Mouse (Mus musculus): Measurements from ENCODE around the gene Itprid1. TPM values are rescaled to one million over a fixed set of nuclear protein-coding genes. Genes with fewer than 3 reads are reported as not detected.

Gene Itprid1
- not detected for polyA plus RNA-seq (2017; shearing (Covaris generic))

DNA sequence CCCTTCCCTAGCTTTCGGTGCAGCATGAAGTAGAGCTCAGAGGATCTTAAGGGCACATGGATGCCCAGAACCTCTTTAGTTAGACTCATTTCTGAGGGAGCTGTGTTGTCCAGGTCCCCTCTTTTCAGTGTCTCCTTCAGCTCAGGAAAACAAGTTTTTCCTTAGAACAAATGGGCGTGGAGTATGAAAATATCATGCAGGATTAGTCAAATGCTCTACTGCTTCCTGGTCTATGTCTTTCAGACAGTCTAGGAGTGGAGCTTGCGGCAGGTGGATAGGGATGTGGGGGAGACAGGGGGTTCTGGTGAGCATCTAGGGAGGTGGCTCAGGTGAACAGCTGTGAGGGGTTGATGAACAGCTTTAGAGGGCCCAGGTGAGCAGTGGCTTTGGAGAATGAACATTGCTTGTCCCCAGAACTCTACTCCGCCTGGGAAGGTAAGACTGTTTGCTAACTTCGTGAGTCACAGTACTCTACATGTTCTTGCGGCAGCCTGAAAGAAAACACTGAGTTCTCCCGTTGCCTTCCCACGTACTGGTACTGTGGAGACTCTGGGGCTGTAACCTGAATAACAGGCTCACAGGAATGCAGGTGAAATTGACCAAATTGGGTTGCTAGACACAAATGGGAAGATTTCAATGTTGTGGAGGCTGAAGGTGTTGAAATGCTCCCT, at the start of gene Itprid1:
TSS of gene Itprid1 (plus strand) at position 246 of the 671 bp plus-strand sequence.
- ATAC-seq = no peak

DNA sequence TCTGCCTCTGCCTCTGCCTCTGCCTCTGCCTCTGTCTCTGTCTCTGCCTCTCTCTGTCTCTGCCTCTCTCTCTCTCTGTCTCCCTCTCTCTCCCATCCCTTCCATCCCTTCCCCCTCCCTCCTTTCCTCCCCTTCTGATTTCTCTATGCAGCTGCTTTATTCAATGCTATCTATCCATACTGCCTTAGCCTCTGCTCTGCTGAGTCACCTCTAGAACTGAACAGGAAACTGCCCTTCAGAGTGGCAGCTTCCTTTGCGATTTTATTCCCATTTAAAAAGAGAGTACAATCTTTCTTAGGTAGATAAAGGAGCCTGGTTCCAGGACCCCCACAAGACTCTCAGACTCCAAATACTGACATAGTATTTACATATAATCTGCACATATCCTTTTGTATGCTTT, 47.1 kb upstream of the Itprid1 start:
- no peak for ATAC-seq

DNA sequence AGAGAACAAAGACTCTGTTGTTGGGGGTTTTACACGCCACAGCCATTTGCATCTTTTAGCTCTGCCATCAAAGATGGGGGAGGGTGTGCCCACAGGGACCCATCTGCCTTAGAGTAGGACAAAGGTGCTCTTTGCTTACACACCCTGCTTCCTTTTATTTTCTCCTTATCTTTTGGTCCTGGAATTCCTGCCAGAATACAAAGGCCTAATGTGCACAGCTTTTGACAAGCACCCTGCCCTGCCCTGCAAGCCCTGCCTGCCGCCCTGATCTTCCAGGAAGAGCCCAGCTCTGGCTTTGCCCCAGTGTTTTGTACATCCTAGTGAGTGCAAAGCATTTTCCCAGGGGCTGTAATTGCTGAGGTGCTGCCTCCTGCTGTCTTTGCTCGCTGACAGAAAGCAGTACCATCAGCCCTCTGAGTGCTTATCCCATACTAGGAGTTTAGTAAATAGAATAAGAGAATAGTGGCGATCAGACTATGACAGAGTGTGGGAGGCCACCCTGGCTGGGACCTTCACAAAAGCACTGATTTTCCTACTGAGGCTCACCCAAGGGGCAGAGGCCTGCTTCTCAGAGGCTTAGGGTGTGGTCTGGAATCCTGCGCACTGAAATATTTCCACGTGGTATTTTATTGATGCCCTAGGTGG, 44.7 kb upstream of the Itprid1 start:
- no peak for ATAC-seq

DNA sequence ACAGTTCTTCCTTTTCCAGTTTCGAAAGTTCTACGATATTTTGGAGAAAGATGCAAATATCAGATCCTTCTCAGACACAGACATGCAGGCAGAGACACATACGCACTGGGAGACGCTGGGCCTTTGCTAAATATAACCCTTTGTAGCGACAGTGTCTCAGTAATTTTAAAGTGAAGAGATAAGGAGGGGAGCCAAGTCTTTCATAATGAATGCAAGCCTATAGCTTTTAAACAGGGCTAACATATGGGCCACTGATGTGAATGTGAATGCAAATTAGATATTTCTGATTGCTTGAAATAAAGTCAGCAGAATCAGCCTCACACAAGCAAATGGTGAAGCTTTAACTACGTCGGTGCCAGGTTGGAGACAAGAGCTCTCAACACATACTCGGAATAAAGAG, 44.2 kb upstream of the Itprid1 start:
- no peak for ATAC-seq

DNA sequence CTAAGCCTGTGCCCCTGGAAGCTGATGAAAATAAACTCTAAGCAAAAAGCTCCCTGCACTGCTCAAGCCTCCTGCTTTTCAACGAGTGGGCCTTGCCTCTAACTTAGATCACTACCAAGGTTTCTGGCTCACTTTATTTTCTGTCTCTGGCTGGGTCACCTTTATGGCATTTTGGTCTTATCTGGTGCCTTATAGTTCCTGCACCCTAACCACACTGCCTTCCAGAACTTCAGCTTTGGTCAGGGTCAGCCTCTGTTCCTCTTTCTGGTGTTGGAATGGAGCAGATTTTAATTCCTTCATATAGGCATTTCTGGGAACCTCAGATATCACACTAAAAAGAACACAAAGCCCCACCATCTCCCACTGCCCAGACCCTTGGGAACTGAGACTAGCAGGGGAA, 34.0 kb upstream of the Itprid1 start:
- ATAC-seq = no peak

DNA sequence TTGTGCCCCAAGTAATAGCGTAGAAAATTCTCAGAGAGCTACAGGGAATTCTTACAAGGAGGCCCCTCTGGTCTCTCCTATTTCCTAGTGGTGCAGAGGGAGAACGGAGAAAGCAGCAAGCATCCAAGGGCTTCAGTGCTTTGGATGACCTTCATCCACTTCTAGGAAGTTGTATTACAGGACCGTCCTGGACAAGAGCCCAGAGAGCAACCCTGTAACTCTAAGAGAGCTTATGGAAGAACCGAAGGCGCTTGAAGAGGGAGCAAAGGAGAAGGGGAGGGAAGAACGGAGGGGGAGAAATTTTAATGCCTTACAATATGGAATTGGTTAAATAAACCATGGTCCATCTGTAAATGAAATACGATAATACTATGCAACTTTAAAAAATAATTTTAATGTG, 33.3 kb upstream of the Itprid1 start:
- no peak for ATAC-seq

DNA sequence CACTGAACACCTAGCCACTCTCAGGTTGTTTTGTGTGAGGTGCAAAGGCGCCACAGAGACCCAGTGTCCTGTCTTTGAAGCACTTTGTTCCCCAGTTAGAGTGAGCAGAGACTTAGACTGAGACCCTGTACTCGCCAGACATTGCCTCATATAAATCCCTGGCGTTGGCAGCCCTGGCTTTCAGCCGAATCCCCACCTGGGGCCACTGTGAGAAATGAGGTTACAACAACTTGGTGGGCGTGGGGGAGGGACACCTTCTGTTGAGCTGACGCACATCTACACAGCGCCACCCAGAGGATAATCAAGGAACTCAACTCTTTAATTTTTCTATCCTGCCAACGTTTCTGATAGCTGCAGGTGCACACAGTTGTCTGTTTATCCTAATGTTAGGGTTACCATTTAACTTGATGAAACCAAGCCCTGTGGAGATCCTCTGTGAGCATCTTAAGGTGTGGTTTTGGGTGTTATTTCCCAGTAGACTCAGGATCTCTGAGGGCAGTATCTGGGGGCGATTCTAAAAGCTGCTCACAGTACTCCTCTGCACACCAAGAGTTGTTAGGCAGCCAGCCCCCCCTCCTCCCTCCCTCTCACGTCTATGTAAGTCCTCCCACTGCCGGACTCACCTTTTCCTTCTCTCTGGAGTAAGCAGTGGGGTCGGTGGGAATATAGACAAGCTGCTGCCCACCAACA, 32.6 kb upstream of the Itprid1 start:
- ATAC-seq = no peak

DNA sequence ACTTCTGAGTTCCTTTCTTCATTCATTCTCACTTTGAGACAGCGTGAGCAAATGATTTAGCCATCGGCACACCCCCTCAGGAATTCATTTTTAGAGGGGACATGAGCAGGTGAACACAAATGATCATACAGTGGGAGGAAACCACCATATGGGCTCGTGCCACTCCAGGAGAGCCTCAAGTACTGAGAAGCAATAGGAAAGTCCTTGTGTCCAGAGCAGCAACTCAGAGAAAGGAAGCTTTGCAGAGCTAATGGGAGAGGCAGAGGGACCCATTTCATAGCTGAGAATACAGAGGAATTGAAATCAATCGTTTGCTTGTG, 32.1 kb upstream of the Itprid1 start:
- no peak for ATAC-seq

DNA sequence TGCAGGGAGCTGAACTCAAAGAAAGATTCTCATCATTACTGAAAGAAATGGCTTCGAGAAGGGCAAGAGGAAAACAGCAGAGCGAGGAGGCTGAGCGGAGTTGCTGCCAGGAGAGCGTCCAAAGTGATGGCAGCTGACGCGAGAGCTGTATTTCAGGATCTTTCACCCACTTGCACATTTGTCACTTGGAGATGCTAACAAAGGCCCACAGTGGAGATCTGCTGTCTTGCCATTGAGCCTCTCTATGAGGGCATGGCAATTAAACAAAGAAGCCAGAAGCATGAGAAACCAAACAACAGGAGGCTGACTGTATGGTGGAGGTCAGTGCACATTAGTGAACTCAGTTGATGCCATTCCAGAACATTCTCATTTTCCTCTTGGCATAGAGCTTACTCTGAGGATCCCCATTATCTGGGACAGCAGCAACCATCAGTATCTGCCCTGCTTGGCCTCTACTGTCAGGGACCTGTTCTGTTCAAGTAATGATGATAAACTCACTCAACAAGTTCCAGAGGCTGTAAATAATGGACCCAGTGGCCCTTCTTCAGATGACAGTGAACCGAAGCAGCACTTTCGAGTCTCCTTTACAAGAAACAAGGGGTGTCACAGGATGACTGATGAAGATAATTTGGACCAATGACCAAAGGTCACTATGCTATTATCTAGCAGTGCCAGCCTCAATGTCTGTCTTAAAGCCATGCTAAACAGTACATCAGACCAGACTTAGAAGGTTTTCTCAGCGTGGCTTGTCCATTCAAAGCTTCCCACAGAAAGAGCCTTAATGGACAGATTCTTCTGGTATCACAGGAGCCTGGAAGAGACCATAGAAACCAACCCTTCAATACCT, 31.2 kb upstream of the Itprid1 start:
- ATAC-seq = no peak

DNA sequence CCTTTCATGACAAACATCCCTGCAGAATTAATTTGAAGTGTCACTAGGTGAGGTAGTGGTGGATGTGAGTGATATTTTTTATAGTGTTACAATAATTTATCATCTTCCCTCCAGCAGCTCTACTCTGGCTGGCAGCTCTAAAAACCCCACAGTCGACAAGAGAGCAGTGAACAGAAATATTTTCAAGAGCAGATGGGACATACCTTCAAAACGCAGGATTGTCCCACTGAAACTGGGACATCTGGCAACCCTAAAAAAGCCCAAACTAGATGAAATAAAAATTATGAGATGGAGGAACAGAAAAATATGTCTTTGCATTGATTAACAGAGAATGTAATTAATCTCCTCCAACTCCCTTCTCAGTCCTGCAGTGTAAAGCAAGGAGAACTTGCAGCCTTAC, 30.2 kb upstream of the Itprid1 start:
- no peak for ATAC-seq

DNA sequence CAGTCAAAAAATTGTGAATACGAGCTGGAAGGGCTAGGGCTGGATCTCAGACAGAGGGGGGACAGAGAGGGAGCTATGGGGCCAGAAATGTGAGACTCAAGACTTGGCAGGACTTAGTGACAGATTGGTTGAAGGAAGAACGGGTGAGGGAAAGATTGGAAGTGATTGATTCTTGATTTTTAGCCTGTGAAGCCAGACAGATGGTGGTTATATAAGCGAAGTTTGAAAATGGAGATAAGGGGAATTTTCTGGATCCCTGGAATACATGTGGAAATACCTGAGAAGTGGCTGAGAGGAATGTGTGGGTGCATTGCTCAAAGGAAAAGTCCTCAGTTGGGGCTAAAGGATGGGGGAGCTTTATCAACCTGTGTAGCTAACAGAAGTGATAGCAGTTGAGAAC, 28.0 kb upstream of the Itprid1 start:
- ATAC-seq = no peak

DNA sequence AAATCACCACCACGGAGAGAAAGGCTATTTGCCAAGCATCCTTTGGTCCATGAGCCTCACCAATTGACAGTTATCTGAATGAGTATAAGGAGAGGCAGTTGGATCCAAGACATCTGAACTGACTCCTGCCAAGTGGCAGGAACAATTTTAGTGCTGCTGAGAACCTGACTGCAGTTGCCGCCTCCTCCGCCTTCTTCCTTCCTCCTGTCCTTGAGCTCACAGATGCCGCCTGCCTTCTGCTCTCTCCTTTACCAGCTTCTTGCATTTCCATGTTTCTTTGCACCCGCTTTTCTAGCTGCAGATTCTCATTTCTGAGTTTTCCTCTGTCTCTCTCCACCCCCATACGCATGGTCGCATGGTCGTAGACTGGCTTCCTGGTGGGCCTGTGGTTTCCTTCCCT, 25.5 kb upstream of the Itprid1 start:
- ATAC-seq = no peak

DNA sequence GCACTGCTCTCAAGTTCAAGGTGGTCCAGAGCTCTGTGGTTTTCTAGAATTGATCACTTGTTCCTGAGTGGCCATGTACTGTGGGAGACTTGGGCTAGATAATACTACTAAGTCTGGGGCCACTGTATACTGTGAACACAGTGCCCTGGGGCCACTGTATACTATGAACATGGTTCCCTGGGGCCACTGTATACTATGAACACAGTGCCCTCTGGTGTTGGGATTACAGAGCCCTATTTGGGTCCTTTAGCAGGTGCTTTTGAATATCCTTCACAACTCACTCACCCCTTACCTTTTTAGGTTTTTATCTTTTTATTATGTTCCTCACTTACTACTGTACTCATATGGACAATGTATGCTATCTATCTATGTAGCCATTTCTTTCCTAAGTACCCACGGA, 24.3 kb upstream of the Itprid1 start:
- ATAC-seq = no peak

DNA sequence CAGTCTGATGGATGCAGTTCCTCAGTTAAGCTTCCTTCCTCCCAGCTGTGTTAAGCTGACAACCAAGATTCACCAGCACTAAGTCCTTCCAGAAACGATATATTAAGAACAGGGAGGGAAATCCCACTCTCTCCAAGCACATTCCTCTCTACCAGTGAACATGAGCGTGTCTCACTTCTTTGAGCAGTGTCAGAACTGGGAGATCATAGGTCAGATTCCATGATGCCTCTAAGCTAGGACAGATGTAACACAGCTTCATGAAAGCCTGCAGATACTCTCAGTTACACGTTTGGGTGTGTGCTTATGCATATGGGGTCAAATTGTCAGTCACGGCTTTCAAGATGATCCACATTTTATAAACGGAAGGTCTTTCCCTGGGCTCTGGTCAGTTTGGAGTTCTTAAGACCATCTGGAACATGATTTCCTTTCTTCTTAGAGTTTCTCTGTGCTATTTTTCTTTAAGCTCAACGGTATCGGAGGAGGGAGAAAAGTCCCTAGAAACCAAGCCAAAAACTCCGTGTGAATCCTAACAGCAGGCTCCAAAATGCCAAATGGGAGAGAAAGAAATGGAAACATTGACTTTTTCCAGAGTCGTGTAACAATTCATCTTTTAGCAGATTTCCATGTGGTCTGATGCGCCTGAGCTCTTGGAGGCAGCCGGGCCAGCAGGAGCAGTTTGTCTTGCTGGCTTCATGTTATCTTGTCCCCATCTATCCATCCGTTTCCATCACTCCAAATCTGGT, 22.3 kb upstream of the Itprid1 start:
- no peak for ATAC-seq

DNA sequence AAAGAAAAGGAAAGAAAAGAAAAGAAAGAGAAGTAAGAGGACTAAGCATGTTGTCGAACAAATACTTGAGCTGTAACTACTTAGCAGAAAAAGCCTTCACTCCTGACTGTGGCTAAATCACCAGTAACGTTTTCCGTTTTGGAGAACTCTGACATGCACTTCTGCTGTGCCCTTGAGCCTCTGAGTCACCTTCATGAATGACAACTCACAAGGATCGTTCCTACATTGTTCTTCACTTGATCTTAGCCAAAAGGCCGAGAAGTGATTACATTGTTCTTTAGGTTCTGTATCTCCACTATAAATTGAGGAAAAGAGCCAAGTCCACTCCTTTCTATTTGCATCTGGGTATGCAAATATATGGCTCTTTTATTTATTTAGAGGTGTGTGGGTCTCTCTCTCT, 19.8 kb upstream of the Itprid1 start:
- no peak for ATAC-seq

DNA sequence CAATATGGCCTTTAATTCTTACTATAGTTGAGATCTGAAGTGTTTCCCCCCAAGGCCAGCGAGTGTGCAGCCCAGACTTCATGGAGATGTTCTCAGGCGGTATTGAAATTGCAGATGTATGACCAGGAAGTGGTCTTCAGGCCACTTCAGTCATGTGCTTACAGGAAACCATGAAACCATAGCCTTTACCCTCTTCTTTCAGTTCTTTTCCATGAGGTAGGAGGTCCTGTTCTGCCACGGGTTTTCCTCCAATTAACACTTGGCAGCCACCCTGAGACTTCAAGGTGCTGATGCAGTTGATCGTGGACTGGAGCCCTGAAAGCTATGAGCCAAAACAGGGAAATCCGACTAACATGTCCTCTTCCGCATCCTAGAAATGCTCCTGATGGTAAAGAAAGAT, 7.0 kb upstream of the Itprid1 start:
- no peak for ATAC-seq

DNA sequence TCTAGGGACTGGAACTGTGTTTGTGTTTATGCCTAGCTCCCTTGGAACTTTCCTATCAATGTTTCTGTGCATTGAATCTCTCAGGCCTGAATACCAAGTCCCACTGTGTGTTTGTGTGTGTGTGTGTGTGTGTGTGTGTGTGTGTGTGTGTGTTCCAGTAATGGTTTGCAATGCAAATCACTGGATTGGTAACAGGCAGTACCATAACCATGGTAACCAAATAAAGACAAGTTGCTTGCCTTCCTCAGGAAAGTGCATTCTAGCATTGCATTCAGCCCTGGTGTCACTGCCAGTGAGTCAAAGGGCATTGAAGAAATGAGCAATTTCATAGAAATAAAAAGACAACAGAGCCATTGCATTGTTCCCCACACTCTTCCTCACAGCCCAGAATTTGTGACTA, 15.9 kb downstream of the Itprid1 start:
- ATAC-seq = no peak

DNA sequence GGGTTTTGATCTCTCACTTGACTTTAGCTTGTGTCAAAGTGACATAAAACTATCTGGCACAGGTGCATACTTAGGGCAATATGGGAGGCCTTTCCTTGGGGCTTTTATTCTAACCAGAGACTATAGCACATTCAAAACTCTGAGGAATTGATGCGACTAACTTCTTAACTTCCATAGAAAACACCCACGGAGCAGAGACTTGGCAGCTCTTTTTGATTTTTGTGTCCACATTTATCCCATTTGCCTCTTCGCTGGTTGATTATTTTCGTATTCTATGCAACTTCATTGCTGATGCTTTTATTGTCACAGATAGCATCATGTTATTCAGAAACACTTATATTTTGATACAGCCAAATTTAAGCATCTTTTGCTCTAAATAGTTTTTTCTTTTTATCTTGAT, 19.4 kb downstream of the Itprid1 start:
- ATAC-seq = no peak

DNA sequence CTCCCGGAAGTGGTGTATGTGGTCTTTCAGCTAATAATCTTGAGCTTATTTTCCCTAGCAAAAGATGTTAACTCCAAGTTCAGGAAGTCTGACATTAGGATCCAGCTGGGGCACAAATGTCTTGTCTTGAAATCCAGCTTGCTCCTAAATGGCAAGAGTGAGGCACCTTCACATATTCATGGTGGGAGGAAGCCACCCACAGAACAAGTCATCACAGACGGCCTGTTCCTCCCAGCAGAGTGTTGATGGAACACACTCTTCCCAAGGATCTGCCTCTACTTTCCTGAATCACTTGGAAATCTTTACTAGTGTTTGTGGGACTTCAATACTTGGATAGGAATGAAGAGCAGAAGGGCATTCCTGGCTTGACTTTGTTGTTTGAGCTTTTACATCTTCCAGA, 28.5 kb downstream of the Itprid1 start:
- ATAC-seq = no peak

DNA sequence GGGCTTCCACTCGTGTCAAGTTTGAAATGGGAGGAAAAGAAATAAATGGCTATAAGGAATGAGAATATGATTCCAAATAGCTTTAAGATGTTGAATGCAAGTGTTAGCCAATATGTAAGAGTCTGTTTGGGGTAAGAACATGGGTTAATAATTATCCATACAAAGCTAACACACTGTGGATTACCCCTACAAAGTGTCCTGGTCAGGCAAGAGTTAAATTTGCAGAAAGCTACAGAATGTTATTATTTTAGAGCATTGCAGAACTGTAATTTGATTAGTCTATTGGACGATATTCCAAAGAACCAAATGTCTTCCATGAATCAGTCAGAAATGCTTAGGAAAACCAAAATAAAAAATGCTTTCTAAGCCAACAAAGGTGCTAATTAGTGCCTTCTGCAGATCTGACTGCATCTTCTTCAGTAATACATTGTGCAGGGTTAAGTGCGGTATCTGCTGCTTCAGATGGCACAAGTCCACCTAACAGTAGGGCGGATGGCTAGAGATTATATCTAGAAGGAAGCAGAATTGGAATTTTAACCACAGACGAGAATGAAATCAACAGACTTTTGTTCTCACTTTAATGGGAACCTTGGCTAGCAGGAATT, 42.8 kb downstream of the Itprid1 start:
- no peak for ATAC-seq

DNA sequence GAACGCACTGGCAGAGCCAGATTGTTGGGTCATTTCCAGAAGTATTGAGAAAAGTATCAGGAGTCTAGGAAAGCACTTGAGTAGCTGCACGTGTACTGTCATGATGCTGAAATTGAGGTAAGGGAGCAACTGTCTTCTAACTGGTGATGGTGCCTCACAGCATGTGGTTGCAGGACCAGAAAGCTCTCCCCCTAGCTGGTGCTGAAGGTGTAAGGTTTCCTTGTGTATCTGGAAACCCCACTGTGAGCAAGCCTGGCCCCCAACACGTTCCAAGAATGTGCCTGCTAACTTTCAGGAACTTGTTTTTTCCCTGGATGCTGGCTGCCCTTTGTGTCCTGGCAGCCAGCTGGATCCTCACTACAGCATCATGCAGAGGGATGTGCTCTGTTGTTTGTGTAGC, 44.2 kb downstream of the Itprid1 start:
- no peak for ATAC-seq

DNA sequence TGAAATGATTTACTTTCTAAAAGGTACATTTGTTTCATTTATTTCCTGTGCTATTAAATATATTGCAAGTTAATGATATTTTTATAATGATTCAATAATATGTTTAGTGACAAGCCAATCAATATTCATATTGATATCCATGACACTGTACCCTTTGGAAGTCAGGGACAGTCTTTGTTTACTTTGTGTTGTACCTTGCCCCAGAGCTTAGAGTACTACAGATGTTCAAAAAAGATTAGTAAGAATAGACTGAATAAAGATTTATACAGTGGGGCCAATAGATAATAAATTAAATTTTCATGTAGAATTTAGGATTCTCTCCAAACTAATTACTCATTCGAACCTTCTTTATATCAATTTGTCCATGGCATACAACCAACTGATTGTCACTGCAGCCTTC, 50.9 kb downstream of the Itprid1 start:
- ATAC-seq = no peak

Data from CD4-positive, CD25-positive, alpha-beta regulatory T cell, adult 4 months (primary cell).